Mouse (Mus musculus) limb, embryonic 14.5 days (tissue): ENCODE measurements around the gene Gpr68. TPM values are rescaled to one million over a fixed set of nuclear protein-coding genes. Genes with fewer than 3 reads are reported as not detected.

Source experiments
- ATAC-seq: fragments of 200-750 bp; cut with Nextera tagmentation; 2 replicates; pipeline ENCODE4 v1.8.0; 2017; ENCODE audit warnings: low read depth, moderate number of reproducible peaks, moderate TSS enrichment; ENCODE audit not compliant: low FRiP score
- DNase-seq: peaks from one replicate; pipeline ENCODE4 v3.0.0-alpha.2; 2015; ENCODE audit warnings: low spot score
- H3K27ac ChIP-seq: fragments of 300-500 bp; sonication (generic); replicated peaks from 2 replicates; pipeline ENCODE4 v1.5.1; 2014; ENCODE audit warnings: low read depth, mild to moderate bottlenecking, low read length, moderate library complexity, mixed read lengths
- H3K27me3 ChIP-seq: fragments of 300-500 bp; sonication (generic); 2 replicates; pipeline ENCODE4 v1.6.1; 2014; ENCODE audit warnings: low read length, mixed read lengths; ENCODE audit not compliant: control insufficient read depth, insufficient read depth
- H3K36me3 ChIP-seq: fragments of 300-500 bp; sonication (generic); 2 replicates; pipeline ENCODE4 v1.6.1; 2014; ENCODE audit warnings: mild to moderate bottlenecking, low read length, moderate library complexity, mixed read lengths; ENCODE audit not compliant: control insufficient read depth, insufficient read depth
- H3K4me1 ChIP-seq: fragments of 300-500 bp; sonication (generic); 2 replicates; pipeline ENCODE4 v1.6.1; 2014; ENCODE audit warnings: antibody characterized with exemption, low read length, mixed read lengths; ENCODE audit not compliant: control insufficient read depth, insufficient read depth
- H3K4me2 ChIP-seq: fragments of 300-500 bp; sonication (generic); replicated peaks from 2 replicates; pipeline ENCODE4 v1.6.1; 2014; ENCODE audit warnings: low read depth, mild to moderate bottlenecking, low read length, moderate library complexity; ENCODE audit not compliant: severe bottlenecking
- H3K4me3 ChIP-seq: fragments of 300-500 bp; sonication (generic); replicated peaks from 2 replicates; pipeline ENCODE4 v1.5.1; 2014; ENCODE audit warnings: low read length
- H3K9ac ChIP-seq: fragments of 300-500 bp; sonication (generic); 2 replicates; pipeline ENCODE4 v1.6.1; 2014; ENCODE audit warnings: mild to moderate bottlenecking, low read depth, low read length, moderate library complexity; ENCODE audit not compliant: severe bottlenecking
- H3K9me3 ChIP-seq: fragments of 300-500 bp; sonication (generic); 2 replicates; pipeline ENCODE4 v1.6.1; 2016; ENCODE audit warnings: low read length; ENCODE audit not compliant: control insufficient read depth
- POLR2A ChIP-seq: fragments of 200-500 bp; IDR thresholded peaks from 2 replicates; pipeline ENCODE4 v1.8.0; 2012; ENCODE audit warnings: inconsistent platforms, mild to moderate bottlenecking, moderate library complexity, borderline replicate concordance; ENCODE audit not compliant: insufficient read depth, insufficient read length; ENCODE audit errors: extremely low read depth
- WGBS: fragments of 180-500 bp; shearing (Covaris S2); extraction: QIAGEN DNeasy Blood & Tissue Kit; methylation state at CpG from one replicate; pipeline ENCODE4 v1.1.7; 2014; 5-methylcytosine and 5-hydroxymethylcytosine counted together
- polyA plus RNA-seq, 2 experiments: library from polyadenylated mRNA; depleted of rRNA in 1 of 2; stranded (reverse) in 1 of 2; unstranded in 1 of 2; fragments of >200 nt; fragmentation: Nextera tagmentation in 1 of 2; extraction: Ambion mirVana in 1 of 2; gene quantifications; 2 replicates each; pipeline versions ENCODE4 v1.2.1 to v1.2.3; 2012 to 2014

Gene Gpr68
- polyA plus RNA-seq, 2 experiments: 0.19 to 0.79 TPM

- no peaks in the 10 kb centered on the region for H3K9me3 ChIP-seq
- no peak for TF ChIP-seq POLR2A
- H3K27me3 ChIP-seq: no peaks in the 10 kb centered on the region
- no peak for DNase-seq
- H3K4me3 ChIP-seq: no peak overlapping the region
- H3K4me2 ChIP-seq: no peak overlapping the region
- WGBS: 87% methylated on average over 21 of the region's 21 CpGs
- no peak for ATAC-seq
- H3K36me3 ChIP-seq: 0 out of 2 replicates have a peak, but pooled peaks cover 5% of the 10 kb centered on the region
- H3K27ac ChIP-seq: no peak overlapping the region
- H3K9ac ChIP-seq: no peak overlapping the region
- H3K4me1 ChIP-seq: no peaks in the 10 kb centered on the region
These were observed 36.9 kb upstream of the Gpr68 start for GRCm38 (mm10) chr12:100944921-100945336.

- Histone ChIP-seq H3K4me1 (no peaks in the 10 kb centered on the region), H3K4me2 (no peak overlapping the region), H3K9me3 (no peaks in the 10 kb centered on the region), H3K9ac (no peak overlapping the region), H3K27me3 (no peaks in the 10 kb centered on the region), H3K27ac (no peak overlapping the region), H3K36me3 (0 out of 2 replicates have a peak, but pooled peaks cover 5% of the 10 kb centered on the region), H3K4me3 (no peak overlapping the region)
- 80% methylated on average over 4 of the region's 4 CpGs for WGBS
- no peak for DNase-seq
- no peak for ATAC-seq
- no peak for TF ChIP-seq POLR2A
These were observed 35.1 kb upstream of the Gpr68 start for GRCm38 (mm10) chr12:100943146-100943545.

GRCm38 (mm10) chr12:100941361-100941760 lies 33.4 kb upstream of the Gpr68 start:
- no peak for ATAC-seq

GRCm38 (mm10) chr12:100937441-100938360 lies 29.7 kb upstream of the Gpr68 start:
- Histone ChIP-seq H3K9ac (peak overlapping the region; percentile 25; the same call in 1 of the 2 replicates), H3K27me3 (no peaks in the 10 kb centered on the region), H3K27ac (peak overlapping the region; percentile 55), H3K36me3 (0 out of 2 replicates have a peak, but pooled peaks cover 2% of the 10 kb centered on the region), H3K4me3 (no peak overlapping the region), H3K9me3 (no peaks in the 10 kb centered on the region), H3K4me2 (no peak overlapping the region), H3K4me1 (no peaks in the 10 kb centered on the region)
- WGBS: 57% methylated on average over 21 of the region's 21 CpGs
- TF ChIP-seq POLR2A: no peak
- no peak for DNase-seq
- ATAC-seq: peak; percentile 44; the same call in 1 of the 2 replicates

More at GRCm38 (mm10) chr12:100941361-100941760, 33.4 kb upstream of the Gpr68 start:
- Histone ChIP-seq H3K9ac (no peak overlapping the region), H3K4me3 (no peak overlapping the region), H3K27ac (no peak overlapping the region), H3K4me2 (no peak overlapping the region), H3K27me3 (no peaks in the 10 kb centered on the region), H3K4me1 (no peaks in the 10 kb centered on the region), H3K36me3 (0 out of 2 replicates have a peak, but pooled peaks cover 2% of the 10 kb centered on the region), H3K9me3 (no peaks in the 10 kb centered on the region)
- 76% methylated on average over 3 of the region's 3 CpGs for WGBS
- no peak for TF ChIP-seq POLR2A
- DNase-seq: no peak

GRCm38 (mm10) chr12:100936737-100937136 lies 28.7 kb upstream of the Gpr68 start:
- Histone ChIP-seq H3K27me3 (no peaks in the 10 kb centered on the region), H3K4me2 (no peak overlapping the region), H3K36me3 (0 out of 2 replicates have a peak, but pooled peaks cover 2% of the 10 kb centered on the region), H3K9me3 (no peaks in the 10 kb centered on the region), H3K27ac (no peak overlapping the region), H3K9ac (no peak overlapping the region), H3K4me1 (no peaks in the 10 kb centered on the region), H3K4me3 (no peak overlapping the region)
- TF ChIP-seq POLR2A: no peak
- DNase-seq (no peak), ATAC-seq (no peak)
- 88% methylated on average over 4 of the region's 4 CpGs for WGBS
